Mouse (Mus musculus): ENCODE data around the gene Zfp60. TPM values are rescaled to one million over a fixed set of nuclear protein-coding genes. Genes with fewer than 3 reads are reported as not detected.

Gene Zfp60
- polyA plus RNA-seq (2017; shearing (Covaris generic)) = 18.1 TPM

GRCm38 (mm10) chr7:27731281-27731883 lies at the start of gene Zfp60:
Zfp60 (plus strand) TSS chr7:27731389.

GRCm38 (mm10) chr7:27688815-27689612 lies 42.2 kb upstream of the Zfp60 start, which contains the start of gene Zfp607b:
Zfp607b (plus strand) TSS chr7:27689340.

Other genes starting within 250 kb of the Zfp60 start
- gene Sertad1, start 244.5 kb upstream of the Zfp60 start, polyA plus RNA-seq (2017; shearing (Covaris generic)) = 77.0 TPM
- 0.56 TPM for gene Prx, start 232.1 kb upstream of the Zfp60 start, polyA plus RNA-seq (2017; shearing (Covaris generic))
- not detected for gene Hipk4, start 208.1 kb upstream of the Zfp60 start, polyA plus RNA-seq (2017; shearing (Covaris generic))
- 198 TPM for gene Pld3, start 178.2 kb upstream of the Zfp60 start, polyA plus RNA-seq (2017; shearing (Covaris generic))
- 28.0 TPM for gene 2310022A10Rik, start 178.2 kb upstream of the Zfp60 start, polyA plus RNA-seq (2017; shearing (Covaris generic))
- 106 TPM for gene Akt2, start 139.8 kb upstream of the Zfp60 start, polyA plus RNA-seq (2017; shearing (Covaris generic))
- not detected for gene Ttc9b, start 77.5 kb upstream of the Zfp60 start, polyA plus RNA-seq (2017; shearing (Covaris generic))
- gene Map3k10, start 56.8 kb upstream of the Zfp60 start, polyA plus RNA-seq (2017; shearing (Covaris generic)) = 0.62 TPM
- 4.4 TPM for gene Zfp607b, start 42.0 kb upstream of the Zfp60 start, polyA plus RNA-seq (2017; shearing (Covaris generic))
- gene Zfp626, start 75.8 kb downstream of the Zfp60 start, polyA plus RNA-seq (2017; shearing (Covaris generic)) = 3.2 TPM
- 9.0 TPM for gene Zfp59, start 107.2 kb downstream of the Zfp60 start, polyA plus RNA-seq (2017; shearing (Covaris generic))
- gene Zfp607a, start 126.1 kb downstream of the Zfp60 start, polyA plus RNA-seq (2017; shearing (Covaris generic)) = 11.7 TPM
- gene Zfp974, start 198.1 kb downstream of the Zfp60 start, polyA plus RNA-seq (2017; shearing (Covaris generic)) = 8.6 TPM
- gene Zfp780b, start 247.8 kb downstream of the Zfp60 start, polyA plus RNA-seq (2017; shearing (Covaris generic)) = 15.7 TPM